Mouse (Mus musculus): ENCODE measurements around the gene Carm1.

- no peak for TF ChIP-seq MYOG (IDR thresholded peaks at IDR 0.05; ENCODE audit: control insufficient read depth, extremely low read depth, insufficient read length)
- no peak for TF ChIP-seq CTCF (IDR thresholded peaks at IDR 0.05; ENCODE audit: control insufficient read depth, insufficient read depth, insufficient read length)
- no peak for TF ChIP-seq USF1 (IDR thresholded peaks at IDR 0.05; ENCODE audit: low read depth)
- no peak for TF ChIP-seq MAX (IDR thresholded peaks at IDR 0.05)
Observed at GRCm38 (mm10) chr9:21591831-21592702, 45.4 kb downstream of the Carm1 start.

All from C2C12 (cell line).